Mouse (Mus musculus): ENCODE data around the gene Baz2b. TPM values are rescaled to one million over a fixed set of nuclear protein-coding genes. Genes with fewer than 3 reads are reported as not detected.

Baz2b gene
- polyA plus RNA-seq (2021): 38.1 TPM

- ATAC-seq (peak; percentile 93), DNase-seq (ENCODE audit: low read depth, low spot score) (no peak)
- in situ Hi-C loops (cut with MboI; ENCODE audit: low pct_unique_long_range_greater_than_20kb): loop anchor here (10.0 kb wide), 1 partner anchor 255 kb away; no protein-coding TSS in a partner anchor
- TF ChIP-seq CTCF (IDR thresholded peaks at IDR 0.05): peak; percentile 82
- ChIA-PET POLR2A (interaction anchor here (0.5 to 0.8 kb wide), 4 partner anchors 86 to 1860 kb away, joined by 4 to 7 read pairs (median 6); no protein-coding TSS in a partner anchor), CTCF (interaction anchor here (1.0 kb wide), 1 partner anchor 16 kb away, joined by 3 read pairs; no protein-coding TSS in a partner anchor)
- no peaks in the 10 kb centered on the region for H3K27me3 ChIP-seq
Observed at GRCm38 (mm10) chr2:60209703-60210651, at the start of gene Baz2b, which contains the start of gene March7. TSS of gene Baz2b (minus strand) at chr2:60209839. TSS of gene March7 (plus strand) at chr2:60209887.

- in situ Hi-C loops (cut with MboI; ENCODE audit: low pct_unique_long_range_greater_than_20kb): no loop called here
- ATAC-seq (no peak), DNase-seq (ENCODE audit: low read depth, low spot score) (no peak)
- TF ChIP-seq CTCF (IDR thresholded peaks at IDR 0.05): no peak
- ChIA-PET POLR2A (no interaction called here), CTCF (no interaction called here)
- H3K27me3 ChIP-seq: no peaks in the 10 kb centered on the region
Observed at GRCm38 (mm10) chr2:60259186-60259585, 49.5 kb upstream of the Baz2b start.

- TF ChIP-seq CTCF (IDR thresholded peaks at IDR 0.05): no peak
- ChIA-PET POLR2A (no interaction called here), CTCF (no interaction called here)
- no peak for ATAC-seq
- no peaks in the 10 kb centered on the region for H3K27me3 ChIP-seq
- in situ Hi-C loops (cut with MboI; ENCODE audit: low pct_unique_long_range_greater_than_20kb): no loop called here
- no peak for DNase-seq (ENCODE audit: low read depth, low spot score)
Observed at GRCm38 (mm10) chr2:60256751-60257150, 47.1 kb upstream of the Baz2b start.

GRCm38 (mm10) chr2:60253506-60253905 lies 43.9 kb upstream of the Baz2b start:
- no peak for TF ChIP-seq CTCF (IDR thresholded peaks at IDR 0.05)

GRCm38 (mm10) chr2:60252782-60253181 lies 43.1 kb upstream of the Baz2b start:
- TF ChIP-seq CTCF (IDR thresholded peaks at IDR 0.05): no peak
- DNase-seq (ENCODE audit: low read depth, low spot score): no peak
- no peaks in the 10 kb centered on the region for H3K27me3 ChIP-seq
- in situ Hi-C loops (cut with MboI; ENCODE audit: low pct_unique_long_range_greater_than_20kb): no loop called here
- no peak for ATAC-seq
- POLR2A ChIA-PET: interaction anchor here (0.7 kb wide), 2 partner anchors 13 to 338 kb away, joined by 3 to 6 read pairs; no protein-coding TSS in a partner anchor
- CTCF ChIA-PET: interaction anchor here (1.6 kb wide), 1 partner anchor 11 kb away, joined by 4 read pairs; no protein-coding TSS in a partner anchor

More at GRCm38 (mm10) chr2:60253506-60253905, 43.9 kb upstream of the Baz2b start:
- in situ Hi-C loops (cut with MboI; ENCODE audit: low pct_unique_long_range_greater_than_20kb): no loop called here
- POLR2A ChIA-PET: no interaction called here
- CTCF ChIA-PET: interaction anchor here (1.6 kb wide), 1 partner anchor 11 kb away, joined by 4 read pairs; no protein-coding TSS in a partner anchor
- ATAC-seq (no peak), DNase-seq (ENCODE audit: low read depth, low spot score) (no peak)
- H3K27me3 ChIP-seq: no peaks in the 10 kb centered on the region

- ChIA-PET CTCF (interaction anchor here (2.3 kb wide), 1 partner anchor 20 kb away, joined by 5 read pairs; no protein-coding TSS in a partner anchor), POLR2A (interaction anchor here (0.5 kb wide), 1 partner anchor 749 kb away, joined by 4 read pairs; no protein-coding TSS in a partner anchor)
- in situ Hi-C loops (cut with MboI; ENCODE audit: low pct_unique_long_range_greater_than_20kb): no loop called here
- ATAC-seq (no peak), DNase-seq (ENCODE audit: low read depth, low spot score) (no peak)
- H3K27me3 ChIP-seq: no peaks in the 10 kb centered on the region
- no peak for TF ChIP-seq CTCF (IDR thresholded peaks at IDR 0.05)
Observed at GRCm38 (mm10) chr2:60234506-60234905, 24.9 kb upstream of the Baz2b start.

- no peak for TF ChIP-seq CTCF (IDR thresholded peaks at IDR 0.05)
- ChIA-PET POLR2A (no interaction called here), CTCF (interaction anchor here (2.3 kb wide), 1 partner anchor 19 kb away, joined by 5 read pairs; no protein-coding TSS in a partner anchor)
- ATAC-seq (no peak), DNase-seq (ENCODE audit: low read depth, low spot score) (no peak)
- in situ Hi-C loops (cut with MboI; ENCODE audit: low pct_unique_long_range_greater_than_20kb): no loop called here
- no peaks in the 10 kb centered on the region for H3K27me3 ChIP-seq
Observed at GRCm38 (mm10) chr2:60233147-60233546, 23.5 kb upstream of the Baz2b start.

- ATAC-seq: no peak
- no peak for DNase-seq (ENCODE audit: low read depth, low spot score)
- POLR2A ChIA-PET: interaction anchor here (0.6 kb wide), 1 partner anchor 17 kb away, joined by 3 read pairs; no protein-coding TSS in a partner anchor
- CTCF ChIA-PET: interaction anchor here (1.1 kb wide), 1 partner anchor 11 kb away, joined by 4 read pairs; no protein-coding TSS in a partner anchor
- no peaks in the 10 kb centered on the region for H3K27me3 ChIP-seq
- in situ Hi-C loops (cut with MboI; ENCODE audit: low pct_unique_long_range_greater_than_20kb): no loop called here
- TF ChIP-seq CTCF (IDR thresholded peaks at IDR 0.05): no peak
Observed at GRCm38 (mm10) chr2:60230361-60230760, 20.7 kb upstream of the Baz2b start.

GRCm38 (mm10) chr2:60228470-60228869 lies 18.8 kb upstream of the Baz2b start:
- CTCF ChIA-PET: interaction anchor here (1.2 to 1.8 kb wide), 3 partner anchors 9 to 23 kb away, joined by 3 to 6 read pairs (median 5); no protein-coding TSS in a partner anchor
- POLR2A ChIA-PET: interaction anchor here (0.8 to 1.3 kb wide), 2 partner anchors 12 to 106 kb away, joined by 3 to 5 read pairs; no protein-coding TSS in a partner anchor
- ATAC-seq (no peak), DNase-seq (ENCODE audit: low read depth, low spot score) (no peak)
- H3K27me3 ChIP-seq: no peaks in the 10 kb centered on the region
- TF ChIP-seq CTCF (IDR thresholded peaks at IDR 0.05): no peak
- in situ Hi-C loops (cut with MboI; ENCODE audit: low pct_unique_long_range_greater_than_20kb): no loop called here

- no peaks in the 10 kb centered on the region for H3K27me3 ChIP-seq
- in situ Hi-C loops (cut with MboI; ENCODE audit: low pct_unique_long_range_greater_than_20kb): no loop called here
- DNase-seq (ENCODE audit: low read depth, low spot score) (no peak), ATAC-seq (no peak)
- ChIA-PET CTCF (no interaction called here), POLR2A (interaction anchor here (0.8 kb wide), 1 partner anchor 21 kb away, joined by 3 read pairs; no protein-coding TSS in a partner anchor)
- TF ChIP-seq CTCF (IDR thresholded peaks at IDR 0.05): no peak
Observed at GRCm38 (mm10) chr2:60223489-60223888, 13.8 kb upstream of the Baz2b start.

Measured in Patski (cell line).